Mouse (Mus musculus) midbrain, postnatal 0 days (tissue): ENCODE data around the gene Gm20517. TPM values are rescaled to one million over a fixed set of nuclear protein-coding genes. Genes with fewer than 3 reads are reported as not detected.
"Not testable (repeated sequence)": the region's sequence is repeated elsewhere in the genome, so short reads cannot be mapped to it uniquely, and the experiment has no call there.

Experiments
- ATAC-seq: fragments of 200-750 bp; cut with Nextera tagmentation; 2 replicates; pipeline ENCODE4 v1.8.0; 2017; ENCODE audit warnings: moderate number of reproducible peaks, mild to moderate bottlenecking, moderate TSS enrichment, moderate library complexity; ENCODE audit not compliant: low FRiP score
- DNase-seq: peaks from one replicate; pipeline ENCODE4 v3.0.0-alpha.2; 2015; ENCODE audit warnings: low spot score
- H3K27ac ChIP-seq: fragments of 300-500 bp; sonication (generic); 2 replicates; pipeline ENCODE4 v1.5.1; 2014; ENCODE audit warnings: low read depth, mild to moderate bottlenecking, low read length, mixed read lengths
- H3K27me3 ChIP-seq: fragments of 300-500 bp; sonication (generic); 2 replicates; pipeline ENCODE4 v1.6.1; 2014; ENCODE audit warnings: low read length, control low read depth, mixed read lengths; ENCODE audit not compliant: insufficient read depth
- H3K36me3 ChIP-seq: fragments of 300-500 bp; sonication (generic); 2 replicates; pipeline ENCODE4 v1.6.1; 2014; ENCODE audit warnings: low read length, control low read depth, mixed read lengths; ENCODE audit not compliant: insufficient read depth
- H3K4me1 ChIP-seq: fragments of 300-500 bp; sonication (generic); 2 replicates; pipeline ENCODE4 v1.6.1; 2014; ENCODE audit warnings: mild to moderate bottlenecking, control low read depth, antibody characterized with exemption, low read length, mixed read lengths; ENCODE audit not compliant: insufficient read depth
- H3K4me2 ChIP-seq: fragments of 300-500 bp; sonication (generic); 2 replicates; pipeline ENCODE4 v1.6.1; 2014; ENCODE audit warnings: low read depth, mild to moderate bottlenecking, low read length, mixed read lengths; ENCODE audit not compliant: poor library complexity, severe bottlenecking
- H3K4me3 ChIP-seq: fragments of 300-500 bp; sonication (generic); 2 replicates; pipeline ENCODE4 v1.5.1; 2014; ENCODE audit warnings: low read depth, mild to moderate bottlenecking, low read length, moderate library complexity
- H3K9ac ChIP-seq: fragments of 300-500 bp; sonication (generic); replicated peaks from 2 replicates; pipeline ENCODE4 v1.6.1; 2014; ENCODE audit warnings: mild to moderate bottlenecking, low read length, moderate library complexity, mixed read lengths; ENCODE audit not compliant: poor library complexity, severe bottlenecking
- H3K9me3 ChIP-seq: fragments of 300-500 bp; sonication (generic); 2 replicates; pipeline ENCODE4 v1.6.1; 2016; ENCODE audit warnings: low read length, control low read depth
- CTCF ChIP-seq: IDR thresholded peaks from 2 replicates; pipeline ENCODE4 v1.5.1; 2016; ENCODE audit warnings: antibody characterized with exemption, mild to moderate bottlenecking
- WGBS: fragments of 180-500 bp; shearing (Covaris S2); extraction: QIAGEN DNeasy Blood & Tissue Kit; methylation state at CpG from one replicate; pipeline ENCODE4 v1.1.7; 2014; 5-methylcytosine and 5-hydroxymethylcytosine counted together
- polyA plus RNA-seq: library from polyadenylated mRNA; unstranded; fragments of >200 nt; fragmentation: Nextera tagmentation; extraction: Ambion mirVana; gene quantifications from 2 replicates; pipeline ENCODE4 v1.2.1, GENCODE M21; 2015
- total RNA-seq: library from RNA; depleted of rRNA; stranded (reverse); fragments of >200 nt; gene quantifications from 2 replicates; pipeline ENCODE4 v1.2.3, GENCODE M21; 2014

The Gm20517 gene
- total and polyA plus RNA-seq, 2 experiments from 2014 or later: 0.96 to 3.2 TPM

- Histone ChIP-seq H3K27me3 (no peaks in the 10 kb centered on the region), H3K36me3 (peaks cover 25% of the 10 kb centered on the region), H3K4me3 (no peak overlapping the region), H3K9me3 (no peaks in the 10 kb centered on the region), H3K27ac (no peak overlapping the region), H3K4me1 (no peaks in the 10 kb centered on the region), H3K4me2 (no peak overlapping the region), H3K9ac (no peak overlapping the region)
- peak; percentile 85 for TF ChIP-seq CTCF
- WGBS: 21% methylated on average over 10 of the region's 10 CpGs
- peak; percentile 63 for DNase-seq
- peak; percentile 22; the same call in 1 of the 2 replicates for ATAC-seq
Observed at GRCm38 (mm10) chr17:47597838-47598579, 13.4 kb upstream of the Gm20517 start.

- H3K9ac ChIP-seq, H3K4me3 ChIP-seq: not testable (repeated sequence)
- WGBS: 80% methylated on average over 10 of the region's 10 CpGs
Observed at GRCm38 (mm10) chr17:47598580-47599304, 12.6 kb upstream of the Gm20517 start.

GRCm38 (mm10) chr17:47599511-47600297 is 11.7 kb upstream of the Gm20517 start:
- H3K4me1 ChIP-seq: no peaks in the 10 kb centered on the region
- ATAC-seq (no peak), DNase-seq (no peak)
- H3K27ac ChIP-seq: no peak overlapping the region
- H3K9me3 ChIP-seq: no peaks in the 10 kb centered on the region
- no peak overlapping the region for H3K4me3 ChIP-seq
- no peak overlapping the region for H3K4me2 ChIP-seq
- H3K9ac ChIP-seq: no peak overlapping the region
- no peaks in the 10 kb centered on the region for H3K27me3 ChIP-seq
- 82% methylated on average over 11 of the region's 11 CpGs for WGBS
- TF ChIP-seq CTCF: no peak
- peaks cover 31% of the 10 kb centered on the region for H3K36me3 ChIP-seq

More at GRCm38 (mm10) chr17:47598580-47599304, 12.6 kb upstream of the Gm20517 start:
- DNase-seq, H3K27me3 ChIP-seq, H3K4me1 ChIP-seq, ATAC-seq, H3K27ac ChIP-seq, H3K9me3 ChIP-seq, H3K4me2 ChIP-seq: not testable (repeated sequence)
- H3K36me3 ChIP-seq: peaks cover 27% of the 10 kb centered on the region

- peaks cover 42% of the 10 kb centered on the region for H3K36me3 ChIP-seq
Observed at GRCm38 (mm10) chr17:47600601-47601388, 10.6 kb upstream of the Gm20517 start.

GRCm38 (mm10) chr17:47601389-47601755 is 10.0 kb upstream of the Gm20517 start:
- no peak for ATAC-seq
- Histone ChIP-seq H3K4me3 (no peak overlapping the region), H3K9me3 (no peaks in the 10 kb centered on the region), H3K27me3 (no peaks in the 10 kb centered on the region), H3K27ac (no peak overlapping the region), H3K4me1 (no peaks in the 10 kb centered on the region), H3K9ac (no peak overlapping the region), H3K4me2 (no peak overlapping the region), H3K36me3 (peaks cover 45% of the 10 kb centered on the region)
- 94% methylated on average over 10 of the region's 10 CpGs for WGBS
- TF ChIP-seq CTCF: no peak
- DNase-seq: no peak

More at GRCm38 (mm10) chr17:47600601-47601388, 10.6 kb upstream of the Gm20517 start:
- WGBS: 83% methylated on average over 13 of the region's 13 CpGs
- Histone ChIP-seq H3K4me2 (no peak overlapping the region), H3K27ac (no peak overlapping the region), H3K4me3 (no peak overlapping the region), H3K27me3 (no peaks in the 10 kb centered on the region), H3K4me1 (no peaks in the 10 kb centered on the region), H3K9ac (no peak overlapping the region), H3K9me3 (no peaks in the 10 kb centered on the region)
- ATAC-seq (no peak), DNase-seq (no peak)
- TF ChIP-seq CTCF: no peak
